Mouse (Mus musculus) heart, postnatal 0 days (tissue): ENCODE data around the gene Cd300lg. TPM values are rescaled to one million over a fixed set of nuclear protein-coding genes. Genes with fewer than 3 reads are reported as not detected.
A peak's percentile ranks its signal among the peaks of the same experiment; 100 is the strongest.

Experiments used
- ATAC-seq: fragments of 200-750 bp; cut with Nextera tagmentation; 2 replicates; pipeline ENCODE4 v1.8.0; 2017; ENCODE audit warnings: low read depth, moderate number of reproducible peaks, moderate library complexity; ENCODE audit not compliant: insufficient read depth
- DNase-seq: peaks from one replicate; pipeline ENCODE4 v3.0.0-alpha.2; 2016; ENCODE audit warnings: low spot score
- H3K27ac ChIP-seq: fragments of 300-500 bp; sonication (generic); 2 replicates; pipeline ENCODE4 v1.5.1; 2014; ENCODE audit warnings: low read depth, mild to moderate bottlenecking
- H3K27me3 ChIP-seq: fragments of 300-500 bp; sonication (generic); 2 replicates; pipeline ENCODE4 v1.6.1; 2014; ENCODE audit warnings: low read length, mixed read lengths; ENCODE audit not compliant: control insufficient read depth, insufficient read depth
- H3K36me3 ChIP-seq: fragments of 300-500 bp; sonication (generic); replicated peaks from 2 replicates; pipeline ENCODE4 v1.6.1; 2014; ENCODE audit warnings: low read length, mixed read lengths; ENCODE audit not compliant: control insufficient read depth, insufficient read depth
- H3K4me1 ChIP-seq: fragments of 300-500 bp; sonication (generic); 2 replicates; pipeline ENCODE4 v1.6.1; 2014; ENCODE audit warnings: antibody characterized with exemption; ENCODE audit not compliant: control insufficient read depth, insufficient read depth
- H3K4me2 ChIP-seq: fragments of 300-500 bp; sonication (generic); 2 replicates; pipeline ENCODE4 v1.6.1; 2014; ENCODE audit warnings: low read depth, mild to moderate bottlenecking, low read length, moderate library complexity
- H3K4me3 ChIP-seq: fragments of 300-500 bp; sonication (generic); 2 replicates; pipeline ENCODE4 v1.5.1; 2014; ENCODE audit warnings: low read depth, low read length
- H3K9ac ChIP-seq: fragments of 300-500 bp; sonication (generic); replicated peaks from 2 replicates; pipeline ENCODE4 v1.6.1; 2014; ENCODE audit warnings: low read depth, low read length, mixed read lengths
- H3K9me3 ChIP-seq: fragments of 300-500 bp; sonication (generic); replicated peaks from 2 replicates; pipeline ENCODE4 v1.6.1; 2016; ENCODE audit warnings: low read length; ENCODE audit not compliant: control insufficient read depth
- CTCF ChIP-seq: IDR thresholded peaks from 2 replicates; pipeline ENCODE4 v1.5.1; 2016; ENCODE audit warnings: antibody characterized with exemption, control low read depth, low read depth
- EP300 ChIP-seq: IDR thresholded peaks from 2 replicates; pipeline ENCODE4 v1.6.1; 2016; ENCODE audit warnings: antibody characterized with exemption, low read depth
- whole genome bisulfite sequencing: fragments of 180-500 bp; shearing (Covaris S2); extraction: QIAGEN DNeasy Blood & Tissue Kit; methylation state at CpG from one replicate; pipeline ENCODE4 v1.1.7; 2014; 5-methylcytosine and 5-hydroxymethylcytosine counted together
- polyA plus RNA-seq: library from polyadenylated mRNA; unstranded; fragments of >200 nt; fragmentation: Nextera tagmentation; extraction: Ambion mirVana; gene quantifications from 2 replicates; pipeline ENCODE4 v1.2.1, GENCODE M21; 2015
- total RNA-seq: library from RNA; depleted of rRNA; stranded (reverse); fragments of >200 nt; gene quantifications from 2 replicates; pipeline ENCODE4 v1.2.3, GENCODE M21; 2014; ENCODE audit warnings: low replicate concordance

Gene Cd300lg
- total and polyA plus RNA-seq, 2 experiments from 2014 or later, result 24.0 to 79.5 TPM

- TF ChIP-seq CTCF (no peak), EP300 (no peak)
- Histone ChIP-seq H3K9ac (peak overlapping the region; percentile 59), H3K36me3 (no peaks in the 10 kb centered on the region), H3K27me3 (peaks cover 9% of the 10 kb centered on the region; the same call in 1 of the 2 replicates), H3K27ac (no peak overlapping the region), H3K4me2 (peak overlapping the region; percentile 94), H3K4me1 (0 out of 2 replicates have a peak, but pooled peaks cover 3% of the 10 kb centered on the region), H3K4me3 (peak overlapping the region; percentile 70), H3K9me3 (no peaks in the 10 kb centered on the region)
- DNase-seq (no peak), ATAC-seq (peak; percentile 13; the same call in 1 of the 2 replicates)
- WGBS, result 8% methylated on average over 23 of the region's 23 CpGs
These were observed 15.2 kb upstream of the Cd300lg start for GRCm38 (mm10) chr11:102025991-102026660.

- H3K9ac ChIP-seq, result peak overlapping the region; percentile 59
- under 1% methylated on average over 28 of the region's 73 CpGs for WGBS
- H3K4me1 ChIP-seq, result 0 out of 2 replicates have a peak, but pooled peaks cover 3% of the 10 kb centered on the region
- DNase-seq (peak; percentile 55), ATAC-seq (peak; percentile 84)
- peak overlapping the region; percentile 94 for H3K4me2 ChIP-seq
- H3K36me3 ChIP-seq, result no peaks in the 10 kb centered on the region
- TF ChIP-seq CTCF, result no peak
- peak overlapping the region; percentile 70 for H3K4me3 ChIP-seq
- peak overlapping the region; percentile 49 for H3K27ac ChIP-seq
- H3K9me3 ChIP-seq, result no peaks in the 10 kb centered on the region
- peaks cover 9% of the 10 kb centered on the region; the same call in 1 of the 2 replicates for H3K27me3 ChIP-seq
These were observed 14.5 kb upstream of the Cd300lg start for GRCm38 (mm10) chr11:102026694-102027360.

- 0 out of 2 replicates have a peak overlapping the region, but pooled peaks have one; percentile 49 for H3K27ac ChIP-seq
- H3K9ac ChIP-seq, result no peak overlapping the region
- ATAC-seq (no peak), DNase-seq (no peak)
- peak overlapping the region; percentile 94 for H3K4me2 ChIP-seq
- H3K27me3 ChIP-seq, result peaks cover 9% of the 10 kb centered on the region; the same call in 1 of the 2 replicates
- H3K4me1 ChIP-seq, result 0 out of 2 replicates have a peak, but pooled peaks cover 3% of the 10 kb centered on the region
- H3K9me3 ChIP-seq, result no peaks in the 10 kb centered on the region
- H3K36me3 ChIP-seq, result no peaks in the 10 kb centered on the region
- peak overlapping the region; percentile 70 for H3K4me3 ChIP-seq
- 0 out of 2 replicates have a peak, but pooled peaks have one; percentile 13 for TF ChIP-seq CTCF
- TF ChIP-seq EP300, result no peak
- WGBS, result 6% methylated on average over 12 of the region's 12 CpGs
These were observed 13.8 kb upstream of the Cd300lg start for GRCm38 (mm10) chr11:102027361-102028017.

GRCm38 (mm10) chr11:102028087-102028816 lies 13.1 kb upstream of the Cd300lg start, which contains the start of gene Mpp3:
TSS of gene Mpp3 (minus strand) at chr11:102028461.
- Histone ChIP-seq H3K27ac (no peak within 1 kb of the TSS), H3K9me3 (no peaks in the 10 kb centered on the region), H3K4me3 (peak within 1 kb of the TSS; percentile 70), H3K9ac (no peak within 1 kb of the TSS), H3K27me3 (peaks cover 9% of the 10 kb centered on the region; the same call in 1 of the 2 replicates), H3K4me1 (0 out of 2 replicates have a peak, but pooled peaks cover 3% of the 10 kb centered on the region), H3K36me3 (no peaks in the 10 kb centered on the region), H3K4me2 (peak within 1 kb of the TSS; percentile 94)
- 75% methylated on average over 6 of the region's 6 CpGs for WGBS
- no peak for ATAC-seq
- DNase-seq, result no peak
- TF ChIP-seq EP300 (no peak), CTCF (no peak)

- no peak overlapping the region for H3K9ac ChIP-seq
- no peak overlapping the region for H3K27ac ChIP-seq
- no peaks in the 10 kb centered on the region for H3K36me3 ChIP-seq
- no peak overlapping the region for H3K4me3 ChIP-seq
- WGBS, result 77% methylated on average over 4 of the region's 4 CpGs
- H3K4me2 ChIP-seq, result no peak overlapping the region
- peaks cover 9% of the 10 kb centered on the region; the same call in 1 of the 2 replicates for H3K27me3 ChIP-seq
- ATAC-seq (no peak), DNase-seq (no peak)
- no peaks in the 10 kb centered on the region for H3K9me3 ChIP-seq
- TF ChIP-seq CTCF, result no peak
- 0 out of 2 replicates have a peak, but pooled peaks cover 3% of the 10 kb centered on the region for H3K4me1 ChIP-seq
These were observed 12.0 kb upstream of the Cd300lg start for GRCm38 (mm10) chr11:102029304-102029703.
